Mouse (Mus musculus): Measurements from ENCODE around the gene Lrrn1.

DNA sequence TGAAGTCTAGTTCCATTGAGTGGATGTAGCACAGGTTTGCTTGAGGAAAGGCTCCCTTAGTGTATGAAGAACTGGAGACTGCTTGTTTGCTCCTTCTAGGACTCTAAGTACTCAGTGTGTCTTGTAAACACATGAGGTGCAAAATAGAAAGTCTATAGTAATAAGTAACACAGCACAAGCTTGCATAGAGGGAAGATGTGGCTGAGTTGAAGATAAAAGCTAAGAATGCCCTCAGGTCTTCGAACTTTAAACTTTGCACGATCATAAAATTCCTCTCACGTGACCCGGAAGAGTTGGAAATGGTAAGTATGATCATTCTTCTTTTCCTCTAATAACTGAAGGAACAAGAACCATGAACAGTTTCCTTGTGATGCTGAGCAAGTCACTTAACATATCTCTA, 7.1 kb downstream of the Lrrn1 start:
- TF ChIP-seq CTCF (conservative IDR thresholded peaks at IDR 0.05; ENCODE audit: low read length) (no peak), POU5F1 (IDR thresholded peaks at IDR 0.05; ENCODE audit: borderline replicate concordance, low read length) (no peak)

Data from E14TG2a.4 (cell line).